Mouse (Mus musculus) forebrain, postnatal 0 days (tissue): Measurements from ENCODE around the gene Tubgcp6. TPM values are rescaled to one million over a fixed set of nuclear protein-coding genes. Genes with fewer than 3 reads are reported as not detected.
A peak's percentile ranks its signal among the peaks of the same experiment; 100 is the strongest.

Experiments used
- ATAC-seq: fragments of 200-750 bp; cut with Nextera tagmentation; 2 replicates; pipeline ENCODE4 v1.8.0; 2017; ENCODE audit warnings: mild to moderate bottlenecking, moderate library complexity
- DNase-seq: peaks from one replicate; pipeline ENCODE4 v3.0.0-alpha.2; 2015
- H3K27ac ChIP-seq: fragments of 300-500 bp; sonication (generic); 2 replicates; pipeline ENCODE4 v1.5.1; 2014; ENCODE audit warnings: low read depth, mild to moderate bottlenecking, antibody characterized with exemption, low read length, moderate library complexity, mixed read lengths
- H3K27me3 ChIP-seq: fragments of 300-500 bp; sonication (generic); 2 replicates; pipeline ENCODE4 v1.6.1; 2014; ENCODE audit warnings: mild to moderate bottlenecking, low read length, mixed read lengths; ENCODE audit not compliant: insufficient read depth
- H3K36me3 ChIP-seq: fragments of 300-500 bp; sonication (generic); 2 replicates; pipeline ENCODE4 v1.6.1; 2014; ENCODE audit warnings: mild to moderate bottlenecking, moderate library complexity; ENCODE audit not compliant: insufficient read depth
- H3K4me1 ChIP-seq: fragments of 300-500 bp; sonication (generic); 2 replicates; pipeline ENCODE4 v1.6.1; 2014; ENCODE audit warnings: antibody characterized with exemption; ENCODE audit not compliant: insufficient read depth
- H3K4me2 ChIP-seq: fragments of 300-500 bp; sonication (generic); 2 replicates; pipeline ENCODE4 v1.6.1; 2014; ENCODE audit warnings: low read depth, mild to moderate bottlenecking, moderate library complexity
- H3K4me3 ChIP-seq: fragments of 300-500 bp; sonication (generic); 2 replicates; pipeline ENCODE4 v1.5.1; 2014; ENCODE audit warnings: low read depth, low read length, mixed read lengths
- H3K9ac ChIP-seq: fragments of 300-500 bp; sonication (generic); 2 replicates; pipeline ENCODE4 v1.6.1; 2014; ENCODE audit warnings: mild to moderate bottlenecking
- H3K9me3 ChIP-seq: fragments of 300-500 bp; sonication (generic); 2 replicates; pipeline ENCODE4 v1.6.1; 2016; ENCODE audit warnings: low read length
- CTCF ChIP-seq: sonication (generic); IDR thresholded peaks from 2 replicates; pipeline ENCODE4 v1.5.1; 2016; ENCODE audit warnings: antibody characterized with exemption, control low read depth, low read depth
- WGBS: fragments of 180-500 bp; shearing (Covaris S2); extraction: QIAGEN DNeasy Blood & Tissue Kit; methylation state at CpG from one replicate; pipeline ENCODE4 v1.1.7; 2014; 5-methylcytosine and 5-hydroxymethylcytosine counted together
- polyA plus RNA-seq: library from polyadenylated mRNA; unstranded; fragments of >200 nt; fragmentation: Nextera tagmentation; extraction: Ambion mirVana; gene quantifications from 2 replicates; pipeline ENCODE4 v1.2.1, GENCODE M21; 2015
- total RNA-seq: library from RNA; depleted of rRNA; stranded (reverse); fragments of >200 nt; gene quantifications from 2 replicates; pipeline ENCODE4 v1.2.3, GENCODE M21; 2014

The Tubgcp6 gene
- total and polyA plus RNA-seq, 2 experiments from 2014 or later: 8.8 to 42.4 TPM

DNA sequence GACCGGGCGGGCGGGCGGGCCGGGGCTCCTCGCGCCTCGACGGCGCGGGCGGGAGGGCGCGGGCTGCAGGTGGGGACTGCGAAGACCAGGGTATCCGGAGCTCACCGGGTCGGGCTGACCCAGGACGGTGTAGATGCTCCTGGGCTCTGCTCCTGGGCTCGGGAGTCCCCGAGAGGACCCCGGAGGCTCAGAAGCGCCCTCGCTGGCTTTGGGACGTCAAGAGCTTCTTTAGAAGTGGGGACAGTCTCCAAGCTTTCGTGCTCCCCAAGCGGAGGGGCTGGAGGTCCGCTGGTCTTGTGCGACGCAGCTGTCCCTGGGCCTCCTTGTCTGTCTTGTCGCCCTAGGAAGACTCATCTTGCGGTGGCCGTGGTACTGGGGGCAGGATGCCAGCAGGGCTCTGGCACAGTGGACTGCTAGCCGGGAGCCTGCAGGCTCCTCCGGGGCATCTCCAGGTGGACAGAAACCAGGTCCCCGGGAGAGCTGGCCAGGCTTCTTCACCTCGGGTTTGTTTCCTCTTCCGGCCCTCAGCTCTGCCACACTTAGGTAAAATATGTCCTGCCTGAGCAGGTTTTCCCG lies 46.7 kb downstream of the Tubgcp6 start:
- Histone ChIP-seq H3K9me3 (no peaks in the 10 kb centered on the region), H3K4me3 (peak overlapping the region; percentile 91), H3K36me3 (peaks cover 10% of the 10 kb centered on the region; the same call in 1 of the 2 replicates), H3K27me3 (no peaks in the 10 kb centered on the region), H3K4me1 (peaks cover 19% of the 10 kb centered on the region), H3K27ac (peak overlapping the region; percentile 80), H3K9ac (peak overlapping the region; percentile 83), H3K4me2 (peak overlapping the region; percentile 81)
- TF ChIP-seq CTCF: 0 out of 2 replicates have a peak, but pooled peaks have one; percentile 12
- DNase-seq (peak; percentile 61), ATAC-seq (no peak; the same call in none of the 2 replicates)
- WGBS: 1% methylated on average over 36 of the region's 39 CpGs

DNA sequence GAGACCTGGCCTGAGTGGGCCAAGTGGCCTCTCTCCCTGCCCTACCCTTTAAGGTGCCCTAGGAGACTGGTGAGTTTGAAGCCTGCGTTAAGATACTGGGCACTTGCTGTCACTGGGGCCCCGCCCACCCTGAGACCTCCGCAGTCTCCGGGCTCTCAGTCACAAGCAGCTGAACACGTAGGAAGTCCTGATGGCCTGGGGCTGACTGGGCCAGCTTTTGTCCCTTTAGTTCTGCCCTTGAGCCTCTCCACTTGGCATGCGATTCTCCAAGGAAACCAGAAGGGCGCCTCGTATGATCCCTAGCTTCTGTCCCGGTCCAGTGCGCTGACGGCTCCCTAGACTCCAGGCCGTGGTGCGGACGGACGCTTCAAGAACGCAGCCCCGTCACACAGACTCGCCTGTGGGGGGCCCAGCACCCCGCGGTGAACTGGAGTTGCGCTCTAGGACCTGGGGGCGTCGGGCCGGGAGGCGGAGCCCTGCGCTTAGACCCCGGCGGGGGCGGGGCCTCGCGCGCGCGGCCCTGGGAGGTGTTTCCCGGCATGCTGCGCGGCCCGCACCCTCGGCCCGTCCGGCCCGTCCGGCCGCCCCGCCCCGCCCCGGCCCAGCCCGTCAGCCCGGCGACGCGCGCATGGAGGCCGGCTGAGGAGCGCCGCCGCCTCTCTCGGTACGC lies 47.3 kb downstream of the Tubgcp6 start:
- DNase-seq: peak; percentile 93
- WGBS: 2% methylated on average over 45 of the region's 59 CpGs
- Histone ChIP-seq H3K4me1 (peaks cover 19% of the 10 kb centered on the region), H3K4me2 (peak overlapping the region; percentile 81), H3K9me3 (no peaks in the 10 kb centered on the region), H3K27me3 (no peaks in the 10 kb centered on the region), H3K9ac (peak overlapping the region; percentile 83), H3K27ac (peak overlapping the region; percentile 80), H3K4me3 (peak overlapping the region; percentile 91), H3K36me3 (peaks cover 8% of the 10 kb centered on the region; the same call in 1 of the 2 replicates)
- TF ChIP-seq CTCF: peak; percentile 52
- peak; percentile 95 for ATAC-seq

GRCm38 (mm10) chr15:89074613-89075477 lies 48.1 kb downstream of the Tubgcp6 start, which contains the start of gene Trabd:
Trabd (plus strand) TSS chr15:89075124.
- Histone ChIP-seq H3K4me2 (peak within 1 kb of the TSS; percentile 81), H3K4me3 (peak within 1 kb of the TSS; percentile 91), H3K9me3 (no peaks in the 10 kb centered on the region), H3K4me1 (peaks cover 19% of the 10 kb centered on the region), H3K36me3 (peaks cover 13% of the 10 kb centered on the region), H3K9ac (peak within 1 kb of the TSS; percentile 83), H3K27ac (peak within 1 kb of the TSS; percentile 80), H3K27me3 (no peaks in the 10 kb centered on the region)
- ATAC-seq (peak; percentile 12), DNase-seq (peak; percentile 53)
- WGBS: 16% methylated on average over 11 of the region's 11 CpGs
- no peak for TF ChIP-seq CTCF

GRCm38 (mm10) chr15:89073993-89074603 lies 48.8 kb downstream of the Tubgcp6 start:
- 82% methylated on average over 10 of the region's 10 CpGs for WGBS
- H3K4me3 ChIP-seq: no peak overlapping the region
- no peak for TF ChIP-seq CTCF
- H3K4me1 ChIP-seq: peaks cover 19% of the 10 kb centered on the region
- no peak overlapping the region for H3K9ac ChIP-seq
- DNase-seq: no peak
- H3K27me3 ChIP-seq: no peaks in the 10 kb centered on the region
- H3K9me3 ChIP-seq: no peaks in the 10 kb centered on the region
- 0 out of 2 replicates have a peak overlapping the region, but pooled peaks have one; percentile 81 for H3K4me2 ChIP-seq
- no peak for ATAC-seq
- H3K36me3 ChIP-seq: peaks cover 16% of the 10 kb centered on the region
- peak overlapping the region; percentile 80; the same call in 1 of the 2 replicates for H3K27ac ChIP-seq

DNA sequence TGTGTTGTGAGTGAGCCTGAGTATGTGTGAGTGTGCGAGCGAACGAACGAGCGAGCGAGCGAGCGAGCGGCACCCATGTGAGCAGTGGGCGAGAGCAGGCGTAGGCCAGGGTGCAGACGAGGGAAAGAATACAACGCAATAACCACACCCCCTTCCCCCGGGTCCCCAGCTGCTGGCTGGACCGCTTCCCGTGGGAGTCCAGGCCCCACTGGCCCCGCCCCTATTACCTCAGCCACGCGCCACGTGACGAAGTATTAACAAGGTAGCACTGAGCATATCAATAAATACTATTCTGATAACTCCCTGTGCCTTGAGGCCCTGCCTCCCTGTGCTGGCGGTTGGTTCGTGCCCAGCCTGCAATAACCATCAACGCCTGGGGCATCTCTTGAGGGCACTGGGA lies 52.3 kb downstream of the Tubgcp6 start:
- no peak for TF ChIP-seq CTCF
- H3K9ac ChIP-seq: no peak overlapping the region
- H3K36me3 ChIP-seq: peaks cover 28% of the 10 kb centered on the region
- no peak overlapping the region for H3K4me3 ChIP-seq
- H3K4me2 ChIP-seq: no peak overlapping the region
- no peaks in the 10 kb centered on the region for H3K27me3 ChIP-seq
- ATAC-seq (no peak), DNase-seq (no peak)
- H3K9me3 ChIP-seq: no peaks in the 10 kb centered on the region
- 72% methylated on average over 24 of the region's 24 CpGs for WGBS
- H3K27ac ChIP-seq: no peak overlapping the region
- H3K4me1 ChIP-seq: peaks cover 6% of the 10 kb centered on the region; the same call in 1 of the 2 replicates

DNA sequence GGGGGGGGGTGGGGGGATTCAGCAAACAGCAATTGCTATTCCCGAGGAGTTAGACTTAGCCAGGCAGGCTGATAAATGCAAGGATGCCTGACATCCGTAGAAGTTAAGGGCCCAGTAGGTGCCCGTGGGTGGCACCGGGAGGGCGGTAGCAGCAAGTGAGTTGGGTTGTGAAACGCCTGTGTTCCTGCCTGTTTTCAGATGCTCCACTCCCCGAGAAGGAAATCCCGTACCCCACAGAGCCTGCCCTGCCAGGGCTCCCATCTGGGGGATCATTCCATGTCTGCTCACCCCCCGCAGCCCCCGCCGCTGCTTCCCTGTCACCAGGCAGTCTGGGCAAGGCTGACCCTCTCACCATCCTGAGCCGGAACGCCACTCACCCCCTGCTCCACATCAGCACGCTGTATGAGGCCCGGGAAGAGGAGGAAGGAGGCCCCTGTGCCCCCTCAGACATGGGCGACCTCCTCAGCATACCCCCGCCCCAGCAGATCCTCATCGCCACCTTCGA lies 53.5 kb downstream of the Tubgcp6 start:
- H3K36me3 ChIP-seq: peaks cover 28% of the 10 kb centered on the region
- TF ChIP-seq CTCF: no peak
- 88% methylated on average over 19 of the region's 19 CpGs for WGBS
- H3K27me3 ChIP-seq: no peaks in the 10 kb centered on the region
- H3K4me1 ChIP-seq: no peaks in the 10 kb centered on the region
- no peak overlapping the region for H3K4me3 ChIP-seq
- no peak overlapping the region for H3K27ac ChIP-seq
- H3K4me2 ChIP-seq: no peak overlapping the region
- no peak overlapping the region for H3K9ac ChIP-seq
- H3K9me3 ChIP-seq: no peaks in the 10 kb centered on the region
- ATAC-seq (no peak), DNase-seq (no peak)
